Mouse (Mus musculus): ENCODE data around the gene Gdf15. TPM values are rescaled to one million over a fixed set of nuclear protein-coding genes. Genes with fewer than 3 reads are reported as not detected.

The Gdf15 gene
- total and polyA plus RNA-seq, 3 experiments: 0.15 to 0.63 TPM; not detected in 1

DNA sequence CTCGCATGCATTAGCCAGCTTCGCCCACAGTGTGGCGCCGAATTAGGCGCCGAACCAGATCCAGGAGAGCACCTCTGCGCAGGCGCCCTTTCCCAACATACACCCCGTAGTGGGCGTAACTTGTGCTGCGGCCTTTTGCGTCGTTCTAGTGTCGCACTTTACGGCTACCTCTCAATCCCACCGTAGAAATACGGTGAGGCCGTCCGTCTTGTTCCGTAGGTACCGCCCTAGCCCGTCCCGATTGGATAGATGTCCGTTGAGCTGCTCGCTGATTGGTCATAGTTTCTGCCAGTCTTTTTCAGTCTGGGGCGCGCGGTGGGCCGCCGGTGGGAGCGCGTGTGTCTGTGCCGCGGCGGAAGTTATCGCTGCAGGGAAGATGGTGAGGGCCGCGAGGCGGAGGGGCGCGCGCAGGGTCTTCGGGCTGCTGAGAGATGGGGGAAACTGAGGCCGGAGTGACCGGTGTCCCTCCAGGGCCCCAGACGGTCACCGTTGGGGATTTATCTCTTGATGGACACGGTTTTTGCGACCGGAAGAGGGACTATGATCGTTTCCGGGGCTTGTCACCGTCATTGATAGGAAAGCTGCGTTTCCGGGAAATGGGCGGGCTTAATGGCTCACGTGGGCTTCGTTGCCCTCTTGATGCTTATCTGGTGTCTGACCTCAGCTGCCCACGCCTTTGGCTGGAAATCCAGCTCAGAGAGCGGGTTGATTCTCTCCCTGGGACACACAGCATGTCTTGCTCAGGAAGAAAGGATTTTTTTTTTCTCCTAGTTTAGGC, 41.0 kb upstream of the Gdf15 start, which contains the start of gene Lsm4 (continued):
- TF ChIP-seq MYB (IDR thresholded peaks at IDR 0.05; ENCODE audit: low read depth, low read length): no peak
- peak; percentile 85 for TF ChIP-seq ETS1 (IDR thresholded peaks at IDR 0.05; ENCODE audit: low read depth, low read length)
- TF ChIP-seq RCOR1 (IDR thresholded peaks at IDR 0.05; ENCODE audit: low read depth, low read length): 0 out of 2 replicates have a peak, but pooled peaks have one; percentile 9
- no peak for TF ChIP-seq MAFK (IDR thresholded peaks at IDR 0.05; ENCODE audit: borderline replicate concordance, low read depth, low read length)
- peak; percentile 55 for TF ChIP-seq ZNF384 (IDR thresholded peaks at IDR 0.05; ENCODE audit: low read depth, low read length)
- TF ChIP-seq MXI1 (IDR thresholded peaks at IDR 0.05; ENCODE audit: low read depth, low read length): no peak; the same call in 1 of the 2 replicates
- TF ChIP-seq ZMIZ1 (IDR thresholded peaks at IDR 0.05; ENCODE audit: low read depth, low read length): peak; percentile 74
- 0 out of 2 replicates have a peak, but pooled peaks have one; percentile 23 for TF ChIP-seq TCF12 (IDR thresholded peaks at IDR 0.05; ENCODE audit: low read depth, low read length)
- no peak for TF ChIP-seq GABPA (IDR thresholded peaks at IDR 0.05; ENCODE audit: low read depth, low read length)
- TF ChIP-seq HCFC1 (IDR thresholded peaks at IDR 0.05; ENCODE audit: low read depth, low read length): peak; percentile 88
- TF ChIP-seq BHLHE40 (IDR thresholded peaks at IDR 0.05; ENCODE audit: borderline replicate concordance, low read depth, low read length): peak; percentile 86
- TF ChIP-seq POLR2AphosphoS5 (IDR thresholded peaks at IDR 0.05; ENCODE audit: borderline replicate concordance, low read depth, low read length): peak; percentile 19; the same call in 1 of the 2 replicates
- TF ChIP-seq CHD2 (IDR thresholded peaks at IDR 0.05; ENCODE audit: low read length): peak; percentile 72; the same call in 1 of the 2 replicates

DNA sequence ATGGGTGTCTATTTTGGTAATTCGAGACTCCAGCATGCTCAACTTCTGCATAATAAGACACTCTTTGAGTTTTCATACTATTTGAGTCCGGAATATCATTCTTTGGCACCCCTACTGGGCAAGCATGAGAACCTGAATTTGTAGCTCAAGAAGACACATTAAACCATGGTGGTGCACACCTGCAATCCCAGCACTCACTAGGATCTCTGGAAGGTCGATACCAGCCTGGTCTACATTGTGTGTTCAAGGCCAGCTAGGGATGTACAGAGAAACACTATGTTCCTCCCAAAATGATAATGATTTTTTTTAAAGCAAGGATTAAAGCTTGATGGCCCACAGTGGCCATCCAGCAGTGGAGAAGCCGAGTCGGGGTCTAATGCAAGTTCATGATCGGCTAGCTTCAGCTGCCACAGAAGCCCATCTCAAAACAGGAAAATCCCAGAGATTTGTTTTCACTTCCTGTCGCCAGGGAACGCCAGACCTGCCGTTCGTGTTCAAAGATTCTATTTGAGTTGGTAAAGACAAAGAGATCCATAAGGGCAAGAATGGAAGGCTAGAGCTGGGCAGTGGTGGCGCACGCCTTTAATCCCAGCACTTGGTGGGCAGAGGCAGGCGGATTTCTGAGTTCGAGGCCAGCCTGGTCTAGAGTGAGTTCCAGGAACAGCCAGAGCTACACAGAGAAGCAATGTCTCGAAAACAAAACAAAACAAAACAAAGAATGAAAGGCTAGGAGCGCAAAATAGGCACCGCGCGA, 40.2 kb upstream of the Gdf15 start:
- Histone ChIP-seq H3K9ac (ENCODE audit: control insufficient read depth, low read depth, low read length, poor library complexity, severe bottlenecking) (peak overlapping the region; percentile 75), H3K36me3 (ENCODE audit: control insufficient read depth in 1 of 2, insufficient read depth in 2 of 2, low read length in 2 of 2) (peaks cover 0 to 20% of the 10 kb centered on the region in 2 experiments; a peak in 2 of 4 replicates), H3K9me3 (replicated peaks; ENCODE audit: insufficient read depth, low read length) (no peaks in the 10 kb centered on the region), H3K79me2 (ENCODE audit: control insufficient read depth, insufficient read depth, low read length, poor library complexity) (peaks cover 22% of the 10 kb centered on the region), H3K27me3 (ENCODE audit: control insufficient read depth in 1 of 2, insufficient read depth in 2 of 2, low read length in 2 of 2) (no peaks in the 10 kb centered on the region), H3K27ac (ENCODE audit: control insufficient read depth, low read depth, low read length) (peak overlapping the region; percentile 76), H3K4me1 (ENCODE audit: control insufficient read depth in 1 of 2, insufficient read depth in 2 of 2, low read length in 2 of 2) (peaks cover 5 to 21% of the 10 kb centered on the region in 2 experiments; a peak in 3 of 4 replicates), H3K4me3 (ENCODE audit: control insufficient read depth in 1 of 2, insufficient read depth in 1 of 2, low read depth in 2 of 2, low read length in 2 of 2) (peak overlapping the region; percentile 64 to 67)
- TF ChIP-seq SIN3A (IDR thresholded peaks at IDR 0.05; ENCODE audit: low read length) (peak; percentile 1; the same call in 1 of the 2 replicates), MYB (IDR thresholded peaks at IDR 0.05; ENCODE audit: low read depth, low read length) (no peak), KAT2A (conservative IDR thresholded peaks at IDR 0.05; ENCODE audit: low read depth, low read length) (no peak), JUND (IDR thresholded peaks at IDR 0.05; ENCODE audit: low read depth, low read length) (no peak), CTCF (IDR thresholded peaks at IDR 0.05 in 2 of 3, conservative IDR thresholded peaks at IDR 0.05 in 1 of 3; ENCODE audit: control insufficient read depth in 1 of 3, insufficient read depth in 1 of 3, low read depth in 2 of 3, low read length in 3 of 3, poor library complexity in 1 of 3, severe bottlenecking in 1 of 3) (peak in 1 of 3 experiments; percentile 25; a peak in 1 of 6 replicates), USF2 (IDR thresholded peaks at IDR 0.05; ENCODE audit: borderline replicate concordance in 1 of 2, insufficient read depth in 1 of 2, low read depth in 1 of 2, low read length in 2 of 2) (no peak)
- DNase-seq (ENCODE audit: low read depth, low spot score): peak; percentile 65

All from MEL (cell line).